Mouse (Mus musculus): Measurements from ENCODE around the gene Stk40. TPM values are rescaled to one million over a fixed set of nuclear protein-coding genes. Genes with fewer than 3 reads are reported as not detected.
"Not testable (repeated sequence)": the region's sequence is repeated elsewhere in the genome, so short reads cannot be mapped to it uniquely, and the experiment has no call there.

Stk40 gene
- polyA plus RNA-seq, 1 experiment = 25.9 TPM

DNA sequence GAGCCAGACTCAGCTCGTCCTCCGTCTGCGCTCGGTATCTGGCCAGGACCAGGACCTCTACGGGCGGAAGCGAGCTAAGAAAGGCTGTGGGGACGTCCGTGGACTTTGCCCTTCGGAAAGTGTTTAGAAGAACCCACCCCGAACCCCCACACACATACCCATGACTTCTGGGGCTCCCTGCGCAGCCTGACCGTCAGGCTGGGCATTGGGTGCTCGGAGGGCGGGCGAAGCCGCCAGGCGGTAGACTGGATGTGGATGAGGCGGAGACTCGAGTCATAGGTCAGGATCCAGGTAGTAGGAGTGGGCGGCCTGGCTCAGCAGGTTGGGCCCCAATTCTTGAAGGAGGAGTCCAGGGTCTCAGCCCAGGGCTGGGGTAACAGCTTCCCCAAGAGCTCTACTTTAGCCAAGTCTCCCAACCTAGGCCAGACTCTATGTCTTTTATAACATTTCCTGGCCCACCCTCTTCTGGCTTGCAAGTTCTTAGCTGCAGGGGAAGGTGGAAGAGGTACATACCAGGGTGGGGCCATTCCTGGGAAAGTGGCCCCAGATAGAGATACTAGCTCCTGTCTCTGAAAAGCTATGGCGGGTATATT, 59.4 kb downstream of the Stk40 start, which contains the start of gene Sh3d21:
Sh3d21 (minus strand) TSS at position 425 of the 593 bp plus-strand sequence.
- H3K27me3 ChIP-seq (ENCODE audit: control insufficient read depth, insufficient read depth, insufficient read length) = no peaks in the 10 kb centered on the region
- H3K79me2 ChIP-seq (ENCODE audit: control insufficient read depth, insufficient read depth) = no peaks in the 10 kb centered on the region
- TF ChIP-seq MYOD1 (IDR thresholded peaks at IDR 0.05; ENCODE audit: control insufficient read depth in 1 of 3, insufficient read length in 2 of 3, low read depth in 2 of 3) (no peak), USF1 (IDR thresholded peaks at IDR 0.05; ENCODE audit: low read depth) (no peak), POLR2A (IDR thresholded peaks at IDR 0.05; ENCODE audit: insufficient read length, low read depth) (no peak), MAX (IDR thresholded peaks at IDR 0.05; ENCODE audit: low read depth) (no peak), POLR2AphosphoS2 (IDR thresholded peaks at IDR 0.05; ENCODE audit: insufficient read length, low read depth) (no peak)
- H3ac ChIP-seq (ENCODE audit: control insufficient read depth, insufficient read length) = no peak within 1 kb of the TSS
- H3K36me3 ChIP-seq (ENCODE audit: control insufficient read depth, insufficient read depth) = peaks cover 26% of the 10 kb centered on the region
- H3K4me2 ChIP-seq (ENCODE audit: low read depth) = no peak within 1 kb of the TSS
- no peak within 1 kb of the TSS for H3K4me3 ChIP-seq

DNA sequence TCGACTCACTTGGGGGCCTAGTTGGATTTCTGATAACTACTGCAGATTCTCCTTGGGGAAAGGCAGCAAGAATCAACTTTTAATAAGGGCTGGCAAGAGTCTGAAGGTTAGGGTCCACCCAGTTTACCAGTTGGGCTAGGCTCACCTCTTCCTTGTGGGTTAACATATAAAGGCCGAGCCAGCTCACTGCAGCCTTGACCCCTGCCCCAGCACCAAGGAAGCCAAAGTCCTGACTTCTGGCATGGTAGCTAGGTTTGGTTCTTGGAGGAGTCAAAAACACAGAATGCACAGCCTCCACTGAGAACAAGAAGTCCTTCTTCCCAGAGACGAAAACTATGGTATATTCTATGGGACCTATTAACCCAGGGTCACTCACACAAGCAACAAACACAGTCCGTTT, 59.9 kb downstream of the Stk40 start:
- H3K4me2 ChIP-seq (ENCODE audit: low read depth) = no peak overlapping the region

DNA sequence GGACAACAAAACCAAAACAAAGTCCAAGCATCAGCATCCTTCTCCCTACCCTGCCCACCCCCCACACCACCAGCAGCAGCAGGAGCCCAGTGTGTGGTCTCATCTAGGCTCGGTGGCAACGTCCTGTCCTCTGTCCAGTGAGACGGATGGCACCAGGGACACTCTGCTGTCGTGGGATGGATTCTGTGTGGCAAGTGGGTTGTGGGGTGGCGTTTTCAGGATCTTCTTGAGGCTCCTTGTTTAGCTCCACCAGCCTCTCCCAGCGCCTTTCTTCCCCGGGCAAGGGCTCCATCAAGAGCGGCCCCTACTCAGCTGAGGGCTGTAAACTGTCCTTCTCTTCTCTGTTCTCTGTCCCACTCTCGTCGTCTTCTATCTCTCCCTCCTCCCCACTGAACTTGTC, 61.3 kb downstream of the Stk40 start:
- H3K4me3 ChIP-seq; H3K27me3 ChIP-seq (ENCODE audit: control insufficient read depth, insufficient read depth, insufficient read length); H3K4me2 ChIP-seq (ENCODE audit: low read depth); H3ac ChIP-seq (ENCODE audit: control insufficient read depth, insufficient read length); H3K79me2 ChIP-seq (ENCODE audit: control insufficient read depth, insufficient read depth): not testable (repeated sequence)
- H3K36me3 ChIP-seq (ENCODE audit: control insufficient read depth, insufficient read depth) = peaks cover 35% of the 10 kb centered on the region

More for the DNA sequence above, 59.9 kb downstream of the Stk40 start:
- Histone ChIP-seq H3ac (ENCODE audit: control insufficient read depth, insufficient read length) (no peak overlapping the region), H3K27me3 (ENCODE audit: control insufficient read depth, insufficient read depth, insufficient read length) (no peaks in the 10 kb centered on the region), H3K4me3 (no peak overlapping the region), H3K79me2 (ENCODE audit: control insufficient read depth, insufficient read depth) (peaks cover 3% of the 10 kb centered on the region), H3K36me3 (ENCODE audit: control insufficient read depth, insufficient read depth) (peaks cover 30% of the 10 kb centered on the region)
- TF ChIP-seq MYOD1 (IDR thresholded peaks at IDR 0.05; ENCODE audit: control insufficient read depth in 1 of 3, insufficient read length in 2 of 3, low read depth in 2 of 3) = no peak
- no peak for TF ChIP-seq SRF (IDR thresholded peaks at IDR 0.05; ENCODE audit: control insufficient read depth, insufficient read length, low read depth)
- no peak for TF ChIP-seq USF1 (IDR thresholded peaks at IDR 0.05; ENCODE audit: low read depth)
- no peak for TF ChIP-seq MYOG (IDR thresholded peaks at IDR 0.05; ENCODE audit: control insufficient read depth in 1 of 3, insufficient read depth in 1 of 3, insufficient read length in 2 of 3, low read depth in 2 of 3)
- TF ChIP-seq E2F4 (IDR thresholded peaks at IDR 0.05; ENCODE audit: insufficient read depth) = no peak
- TF ChIP-seq POLR2AphosphoS2 (IDR thresholded peaks at IDR 0.05; ENCODE audit: insufficient read length, low read depth) = peak; percentile 22
- TF ChIP-seq CEBPB (IDR thresholded peaks at IDR 0.05; ENCODE audit: insufficient read depth, poor library complexity, severe bottlenecking) = no peak
- no peak for TF ChIP-seq TCF12 (IDR thresholded peaks at IDR 0.05; ENCODE audit: insufficient read depth, poor library complexity, severe bottlenecking)

- H3K4me3 ChIP-seq = no peak overlapping the region
- TF ChIP-seq SRF (IDR thresholded peaks at IDR 0.05; ENCODE audit: control insufficient read depth, insufficient read length, low read depth) (no peak), POLR2A (IDR thresholded peaks at IDR 0.05; ENCODE audit: insufficient read length, low read depth) (no peak), TCF3 (IDR thresholded peaks at IDR 0.05; ENCODE audit: insufficient read length, low read depth) (no peak), E2F4 (IDR thresholded peaks at IDR 0.05; ENCODE audit: insufficient read depth) (no peak), USF1 (IDR thresholded peaks at IDR 0.05; ENCODE audit: low read depth) (no peak), MYOG (IDR thresholded peaks at IDR 0.05; ENCODE audit: control insufficient read depth in 1 of 3, insufficient read depth in 1 of 3, insufficient read length in 2 of 3, low read depth in 2 of 3) (no peak), TCF12 (IDR thresholded peaks at IDR 0.05; ENCODE audit: insufficient read depth, poor library complexity, severe bottlenecking) (no peak), MYOD1 (IDR thresholded peaks at IDR 0.05; ENCODE audit: control insufficient read depth in 1 of 3, insufficient read length in 2 of 3, low read depth in 2 of 3) (no peak), CEBPB (IDR thresholded peaks at IDR 0.05; ENCODE audit: insufficient read depth, poor library complexity, severe bottlenecking) (no peak), POLR2AphosphoS2 (IDR thresholded peaks at IDR 0.05; ENCODE audit: insufficient read length, low read depth) (no peak), REST (IDR thresholded peaks at IDR 0.05; ENCODE audit: insufficient read depth, insufficient read length) (no peak), MAX (IDR thresholded peaks at IDR 0.05; ENCODE audit: low read depth) (no peak)
- no peak overlapping the region for H3ac ChIP-seq (ENCODE audit: control insufficient read depth, insufficient read length)
- peaks cover 4% of the 10 kb centered on the region for H3K79me2 ChIP-seq (ENCODE audit: control insufficient read depth, insufficient read depth)
- H3K27me3 ChIP-seq (ENCODE audit: control insufficient read depth, insufficient read depth, insufficient read length) = no peaks in the 10 kb centered on the region
- peaks cover 38% of the 10 kb centered on the region for H3K36me3 ChIP-seq (ENCODE audit: control insufficient read depth, insufficient read depth)
- no peak overlapping the region for H3K4me2 ChIP-seq (ENCODE audit: low read depth)
These were observed 62.3 kb downstream of the Stk40 start for GRCm38 (mm10) chr4:126166084-126166483.

GRCm38 (mm10) chr4:126168851-126169250, 65.1 kb downstream of the Stk40 start:
- TF ChIP-seq MYOD1 (IDR thresholded peaks at IDR 0.05; ENCODE audit: control insufficient read depth in 1 of 3, insufficient read length in 2 of 3, low read depth in 2 of 3) (no peak), REST (IDR thresholded peaks at IDR 0.05; ENCODE audit: insufficient read depth, insufficient read length) (no peak), MAX (IDR thresholded peaks at IDR 0.05; ENCODE audit: low read depth) (no peak), POLR2AphosphoS2 (IDR thresholded peaks at IDR 0.05; ENCODE audit: insufficient read length, low read depth) (no peak), POLR2A (IDR thresholded peaks at IDR 0.05; ENCODE audit: insufficient read length, low read depth) (no peak), CEBPB (IDR thresholded peaks at IDR 0.05; ENCODE audit: insufficient read depth, poor library complexity, severe bottlenecking) (no peak), E2F4 (IDR thresholded peaks at IDR 0.05; ENCODE audit: insufficient read depth) (no peak), SRF (IDR thresholded peaks at IDR 0.05; ENCODE audit: control insufficient read depth, insufficient read length, low read depth) (no peak), TCF3 (IDR thresholded peaks at IDR 0.05; ENCODE audit: insufficient read length, low read depth) (no peak)
- Histone ChIP-seq H3ac (ENCODE audit: control insufficient read depth, insufficient read length) (no peak overlapping the region), H3K4me3 (no peak overlapping the region), H3K36me3 (ENCODE audit: control insufficient read depth, insufficient read depth) (peaks cover 65% of the 10 kb centered on the region), H3K79me2 (ENCODE audit: control insufficient read depth, insufficient read depth) (peaks cover 7% of the 10 kb centered on the region), H3K4me2 (ENCODE audit: low read depth) (no peak overlapping the region), H3K27me3 (ENCODE audit: control insufficient read depth, insufficient read depth, insufficient read length) (no peaks in the 10 kb centered on the region)

- peaks cover 78% of the 10 kb centered on the region for H3K36me3 ChIP-seq (ENCODE audit: control insufficient read depth, insufficient read depth)
- H3K79me2 ChIP-seq (ENCODE audit: control insufficient read depth, insufficient read depth); H3K4me3 ChIP-seq; H3K27me3 ChIP-seq (ENCODE audit: control insufficient read depth, insufficient read depth, insufficient read length); H3K4me2 ChIP-seq (ENCODE audit: low read depth); H3ac ChIP-seq (ENCODE audit: control insufficient read depth, insufficient read length): not testable (repeated sequence)
These were observed 67.0 kb downstream of the Stk40 start for GRCm38 (mm10) chr4:126170737-126171136.
